Mouse (Mus musculus) cerebellum, adult 2 months (tissue): Measurements from ENCODE around the gene Magi2.

Experiments
- CTCF ChIP-seq: fragments of 200-500 bp; IDR thresholded peaks from 2 replicates; pipeline ENCODE4 v1.5.1; 2011; ENCODE audit warnings: low read depth, mild to moderate bottlenecking, control low read depth, low read length, moderate library complexity, borderline replicate concordance; ENCODE audit not compliant: insufficient read depth
- POLR2A ChIP-seq: fragments of 200-500 bp; IDR thresholded peaks from 2 replicates; pipeline ENCODE4 v1.6.1; 2011; ENCODE audit warnings: low read length, control low read depth, borderline replicate concordance; ENCODE audit not compliant: insufficient read depth

- no peak for TF ChIP-seq CTCF
- no peak for TF ChIP-seq POLR2A
Observed at GRCm38 (mm10) chr5:20584769-20585168, 1357.9 kb downstream of the Magi2 start.
